Mouse (Mus musculus) small intestine, adult 2 months (tissue): ENCODE measurements at regions not wholly inside any gene's neighbourhood (a gene's known extent, or its start where the extent isn't known, plus 50 kb on each side); places are given as distances from the start of the nearest gene placed in this dataset.

Experiments
- CTCF ChIP-seq: fragments of 200-500 bp; IDR thresholded peaks from 2 replicates; pipeline ENCODE4 v1.5.1; 2012; ENCODE audit warnings: low read depth, mild to moderate bottlenecking, control low read depth, inconsistent platforms, low read length, moderate library complexity, mixed read lengths; ENCODE audit not compliant: insufficient replicate concordance, insufficient read length; ENCODE audit errors: extremely low read depth
- POLR2A ChIP-seq: fragments of 200-500 bp; IDR thresholded peaks from 2 replicates; pipeline ENCODE4 v1.6.1; 2012; ENCODE audit warnings: low read depth, mild to moderate bottlenecking, control low read depth, inconsistent platforms, low read length, moderate library complexity

DNA sequence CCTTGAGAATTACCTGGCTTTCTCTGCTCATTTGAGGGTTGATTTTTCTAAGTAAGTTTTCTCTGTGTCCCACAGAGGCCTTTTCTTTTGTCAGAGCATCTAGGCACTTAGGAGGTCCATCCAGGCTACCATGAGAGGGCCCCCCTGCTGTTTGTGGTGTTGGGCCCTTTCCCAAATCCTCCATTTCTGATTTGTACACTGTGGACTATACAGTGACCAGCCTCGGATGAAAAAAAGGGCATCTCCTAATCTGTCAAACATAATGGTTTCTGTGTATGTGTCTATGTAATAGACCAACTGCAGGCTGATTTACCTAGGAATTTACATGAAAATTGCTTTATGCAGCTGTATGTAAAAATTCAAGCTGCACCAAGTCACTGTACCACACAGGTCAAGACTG lies 234.9 kb upstream of the Arrdc4 start:
- TF ChIP-seq CTCF (no peak), POLR2A (no peak)
